Mouse (Mus musculus) T-cell, adult 66 days (primary cell): ENCODE results near the gene 4430402I18Rik. TPM values are rescaled to one million over a fixed set of nuclear protein-coding genes. Genes with fewer than 3 reads are reported as not detected.

Experiments used
- total RNA-seq, 2 experiments: library from RNA; stranded (reverse); gene quantifications; 3 replicates in 1 of 2; 4 replicates in 1 of 2; pipeline ENCODE4 v1.2.4; 2023

The 4430402I18Rik gene
- total RNA-seq, result 1 to 10 TPM in 1 of 2 experiments, under 1 TPM in 1; 0.65 to 1.3 TPM

GRCm38 (mm10) chr19:28967652-28968051 lies at the start of gene 4430402I18Rik:
Gene 4430402I18Rik (minus strand): TSS chr19:28967800.

GRCm38 (mm10) chr19:28990194-28990589 lies 22.6 kb upstream of the 4430402I18Rik start, which contains the start of gene Cdc37l1:
Gene Cdc37l1 (plus strand): TSS chr19:28990352.

GRCm38 (mm10) chr19:28963842-28964551 lies 3.6 kb downstream of the 4430402I18Rik start, which contains the start of gene Plpp6:
Gene Plpp6 (plus strand): TSS chr19:28963953.

Other genes with a start within 250 kb of the 4430402I18Rik start
- not detected for gene Slc1a1, start 132.8 kb downstream of the 4430402I18Rik start, total RNA-seq
- 10 to 100 TPM; 16.6 to 18.6 TPM for gene Plpp6, start 3.8 kb downstream of the 4430402I18Rik start, total RNA-seq
- 10 to 100 TPM; 50.8 to 67.9 TPM for gene Cdc37l1, start 22.6 kb upstream of the 4430402I18Rik start, total RNA-seq
- gene Ak3, start 80.2 kb upstream of the 4430402I18Rik start, total RNA-seq, result 10 to 100 TPM; 18.7 to 24.1 TPM
- 10 to 100 TPM; 27.3 to 27.8 TPM for gene Rcl1, start 133.6 kb upstream of the 4430402I18Rik start, total RNA-seq